Mouse (Mus musculus) gastrocnemius, postnatal 10 days (tissue): ENCODE measurements around the gene Vav3. TPM values are rescaled to one million over a fixed set of nuclear protein-coding genes. Genes with fewer than 3 reads are reported as not detected.

ENCODE experiments used
- DNase-seq: peaks from one replicate; pipeline ENCODE4 v3.0.0; 2021; ENCODE audit warnings: mixed read lengths
- total RNA-seq, 2 experiments: library from RNA; stranded (reverse); gene quantifications; 2 replicates each; pipeline ENCODE4 v1.2.3; 2021

Vav3 gene
- total RNA-seq, 2 experiments from 2014 or later = 6.0 to 7.3 TPM

GRCm38 (mm10) chr3:109692613-109693012 is 352.2 kb downstream of the Vav3 start:
- no peak for DNase-seq

- DNase-seq = no peak
Measured at GRCm38 (mm10) chr3:109701301-109701700, 360.8 kb downstream of the Vav3 start.

GRCm38 (mm10) chr3:109707786-109708460 is 367.5 kb downstream of the Vav3 start:
- no peak for DNase-seq

GRCm38 (mm10) chr3:109711751-109712150 is 371.3 kb downstream of the Vav3 start:
- DNase-seq = no peak

GRCm38 (mm10) chr3:109714476-109714875 is 374.0 kb downstream of the Vav3 start:
- DNase-seq = no peak

- no peak for DNase-seq
Measured at GRCm38 (mm10) chr3:109721753-109722152, 381.3 kb downstream of the Vav3 start.

- no peak for DNase-seq
Measured at GRCm38 (mm10) chr3:109726776-109727175, 386.3 kb downstream of the Vav3 start.

- no peak for DNase-seq
Measured at GRCm38 (mm10) chr3:109731592-109732230, 391.3 kb downstream of the Vav3 start.

- no peak for DNase-seq
Measured at GRCm38 (mm10) chr3:109732327-109733182, 392.1 kb downstream of the Vav3 start.

Other genes with a start within 250 kb of the Vav3 start
- 10 to 100 TPM; 12.4 to 16.1 TPM for gene Slc25a24, start 217.5 kb upstream of the Vav3 start, total RNA-seq